Mouse (Mus musculus): ENCODE measurements at regions not wholly inside any gene's neighbourhood (a gene's known extent, or its start where the extent isn't known, plus 50 kb on each side); places are given as distances from the start of the nearest gene placed in this dataset.

- 0 out of 2 replicates have a peak, but pooled peaks have one; percentile 27 for ATAC-seq (ENCODE audit: low FRiP score, low read depth)
- peaks cover 24% of the 10 kb centered on the region for H3K4me1 ChIP-seq (replicated peaks)
- no peak overlapping the region for H3K4me3 ChIP-seq
- no peaks in the 10 kb centered on the region for H3K9me3 ChIP-seq
- no peaks in the 10 kb centered on the region for H3K27me3 ChIP-seq
- 0 out of 2 replicates have a peak overlapping the region, but pooled peaks have one; percentile 40 for H3K27ac ChIP-seq (replicated peaks)
- no peak overlapping the region for H3K4me2 ChIP-seq
- no peaks in the 10 kb centered on the region for H3K36me3 ChIP-seq
- 21% methylated on average over 9 of the region's 9 CpGs for WGBS
- no peak overlapping the region for H3K9ac ChIP-seq
Measured at GRCm38 (mm10) chr9:58421702-58422392, 51.6 kb upstream of the Tbc1d21 start.

- H3K9ac ChIP-seq, result no peak overlapping the region
- no peak overlapping the region for H3K4me3 ChIP-seq
- no peak overlapping the region for H3K27ac ChIP-seq (replicated peaks)
- no peak overlapping the region for H3K4me2 ChIP-seq
- no peaks in the 10 kb centered on the region for H3K36me3 ChIP-seq
- H3K4me1 ChIP-seq (replicated peaks), result peaks cover 10% of the 10 kb centered on the region; the same call in 1 of the 2 replicates
- H3K27me3 ChIP-seq, result no peaks in the 10 kb centered on the region
- WGBS, result 85% methylated on average over 7 of the region's 7 CpGs
- H3K9me3 ChIP-seq, result no peaks in the 10 kb centered on the region
- no peak for ATAC-seq (ENCODE audit: low FRiP score, low read depth)
Measured at GRCm38 (mm10) chr9:58428795-58429194, 58.5 kb upstream of the Tbc1d21 start.

GRCm38 (mm10) chr9:58430772-58431171 lies 57.6 kb upstream of the Insyn1 start:
- H3K9ac ChIP-seq, result no peak overlapping the region
- no peaks in the 10 kb centered on the region for H3K9me3 ChIP-seq
- WGBS, result 91% methylated on average over 4 of the region's 4 CpGs
- peaks cover 12% of the 10 kb centered on the region for H3K4me1 ChIP-seq (replicated peaks)
- no peak for ATAC-seq (ENCODE audit: low FRiP score, low read depth)
- H3K36me3 ChIP-seq, result no peaks in the 10 kb centered on the region
- no peak overlapping the region for H3K27ac ChIP-seq (replicated peaks)
- no peak overlapping the region for H3K4me2 ChIP-seq
- H3K27me3 ChIP-seq, result no peaks in the 10 kb centered on the region
- H3K4me3 ChIP-seq, result no peak overlapping the region

- H3K9ac ChIP-seq, result no peak overlapping the region
- no peak overlapping the region for H3K27ac ChIP-seq (replicated peaks)
- WGBS, result 68% methylated on average over 5 of the region's 5 CpGs
- no peak overlapping the region for H3K4me3 ChIP-seq
- ATAC-seq (ENCODE audit: low FRiP score, low read depth), result no peak
- H3K9me3 ChIP-seq, result no peaks in the 10 kb centered on the region
- H3K4me2 ChIP-seq, result no peak overlapping the region
- H3K27me3 ChIP-seq, result no peaks in the 10 kb centered on the region
- H3K4me1 ChIP-seq (replicated peaks), result peaks cover 25% of the 10 kb centered on the region
- H3K36me3 ChIP-seq, result no peaks in the 10 kb centered on the region
Measured at GRCm38 (mm10) chr9:58432793-58433370, 55.5 kb upstream of the Insyn1 start.

GRCm38 (mm10) chr9:58436246-58437091 lies 51.9 kb upstream of the Insyn1 start:
- Histone ChIP-seq H3K4me1 (replicated peaks) (peaks cover 59% of the 10 kb centered on the region), H3K4me2 (no peak overlapping the region), H3K27me3 (no peaks in the 10 kb centered on the region), H3K9ac (no peak overlapping the region), H3K4me3 (no peak overlapping the region), H3K27ac (replicated peaks) (no peak overlapping the region), H3K9me3 (no peaks in the 10 kb centered on the region), H3K36me3 (no peaks in the 10 kb centered on the region)
- WGBS, result 78% methylated on average over 10 of the region's 10 CpGs
- no peak for ATAC-seq (ENCODE audit: low FRiP score, low read depth)

GRCm38 (mm10) chr9:58437541-58437940 lies 50.9 kb upstream of the Insyn1 start:
- H3K9me3 ChIP-seq, result no peaks in the 10 kb centered on the region
- 35% methylated on average over 11 of the region's 11 CpGs for WGBS
- H3K27me3 ChIP-seq, result no peaks in the 10 kb centered on the region
- H3K27ac ChIP-seq (replicated peaks), result peak overlapping the region; percentile 53; the same call in 1 of the 2 replicates
- no peaks in the 10 kb centered on the region for H3K36me3 ChIP-seq
- H3K4me2 ChIP-seq, result no peak overlapping the region
- H3K4me1 ChIP-seq (replicated peaks), result peaks cover 70% of the 10 kb centered on the region
- ATAC-seq (ENCODE audit: low FRiP score, low read depth), result no peak
- H3K9ac ChIP-seq, result no peak overlapping the region
- H3K4me3 ChIP-seq, result no peak overlapping the region

- WGBS, result 57% methylated on average over 7 of the region's 7 CpGs
- no peaks in the 10 kb centered on the region for H3K27me3 ChIP-seq
- H3K9me3 ChIP-seq, result no peaks in the 10 kb centered on the region
- peak overlapping the region; percentile 75 for H3K27ac ChIP-seq (replicated peaks)
- ATAC-seq (ENCODE audit: low FRiP score, low read depth), result no peak
- H3K4me3 ChIP-seq, result no peak overlapping the region
- H3K4me1 ChIP-seq (replicated peaks), result peaks cover 71% of the 10 kb centered on the region
- no peaks in the 10 kb centered on the region for H3K36me3 ChIP-seq
- H3K4me2 ChIP-seq, result no peak overlapping the region
- H3K9ac ChIP-seq, result no peak overlapping the region
Measured at GRCm38 (mm10) chr9:58438071-58438858, 50.1 kb upstream of the Insyn1 start.

Data from hindbrain, embryonic 15.5 days (tissue).